Mouse (Mus musculus): ENCODE data around the gene Gtf2f1. TPM values are rescaled to one million over a fixed set of nuclear protein-coding genes. Genes with fewer than 3 reads are reported as not detected.

Gene Gtf2f1
- total and polyA plus RNA-seq, 2 experiments from 2014 or later: 28.8 to 63.5 TPM

DNA sequence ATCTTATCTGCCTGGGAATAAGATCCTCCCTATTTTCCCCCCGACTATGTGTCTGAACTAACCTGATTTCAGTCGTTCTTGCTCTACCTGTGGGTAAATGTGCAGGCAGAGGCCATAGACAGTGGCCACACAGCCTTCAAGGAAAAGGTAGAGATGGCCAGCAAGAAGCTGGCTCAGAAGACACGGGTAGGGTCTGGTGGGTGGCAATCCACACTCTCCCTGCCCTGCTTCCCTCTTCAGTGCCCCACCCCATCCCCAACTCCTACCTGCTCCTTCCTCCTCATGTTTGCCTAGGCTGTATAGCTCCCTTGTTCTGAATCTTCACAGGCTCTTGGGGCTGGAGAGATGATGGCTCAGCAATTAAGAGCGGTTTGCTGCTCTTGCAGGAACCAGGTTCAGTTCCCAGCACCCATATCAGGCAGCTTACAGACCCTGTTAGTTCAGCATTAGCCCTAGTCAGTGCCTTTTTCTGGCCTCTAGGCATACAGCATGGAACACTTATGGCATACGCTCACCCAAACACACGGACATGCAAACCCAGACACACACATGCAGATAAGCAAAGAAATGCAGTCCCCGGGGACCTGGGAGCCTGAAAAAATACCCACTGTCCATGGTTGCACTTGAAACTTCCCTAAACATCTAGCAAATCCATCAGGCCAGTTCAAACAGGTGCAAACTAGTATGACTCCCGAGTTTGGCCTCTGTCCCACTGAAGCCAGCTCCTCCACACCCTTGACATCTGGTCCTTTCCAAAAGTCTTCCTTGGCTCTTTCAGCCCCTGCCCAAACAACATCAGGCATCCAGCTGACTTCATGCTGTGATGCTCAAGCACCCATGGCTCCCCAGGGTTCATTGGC is 34.3 kb downstream of the Gtf2f1 start:
- DNase-seq (ENCODE audit: low spot score): no peak
- Histone ChIP-seq H3K4me2 (ENCODE audit: low read depth, low read length) (no peak overlapping the region), H3K27me3 (ENCODE audit: insufficient read depth, low read length) (no peaks in the 10 kb centered on the region), H3K9ac (replicated peaks; ENCODE audit: low read length) (no peak overlapping the region), H3K36me3 (ENCODE audit: insufficient read depth, low read length) (no peaks in the 10 kb centered on the region), H3K4me3 (ENCODE audit: low read length) (no peak overlapping the region), H3K4me1 (ENCODE audit: insufficient read depth, low read length) (no peaks in the 10 kb centered on the region), H3K27ac (no peak overlapping the region), H3K9me3 (ENCODE audit: low read length) (no peaks in the 10 kb centered on the region)
- no peak for TF ChIP-seq CTCF (IDR thresholded peaks at IDR 0.05; ENCODE audit: low read depth)
- WGBS: 81% methylated on average over 8 of the region's 8 CpGs
- ATAC-seq: no peak

GRCm38 (mm10) chr17:56975391-56975790 is 35.7 kb downstream of the Gtf2f1 start:
- WGBS: 75% methylated on average over 3 of the region's 3 CpGs
- Histone ChIP-seq H3K27ac (no peak overlapping the region), H3K36me3 (ENCODE audit: insufficient read depth, low read length) (no peaks in the 10 kb centered on the region), H3K4me2 (ENCODE audit: low read depth, low read length) (no peak overlapping the region), H3K4me1 (ENCODE audit: insufficient read depth, low read length) (no peaks in the 10 kb centered on the region), H3K4me3 (ENCODE audit: low read length) (no peak overlapping the region), H3K27me3 (ENCODE audit: insufficient read depth, low read length) (no peaks in the 10 kb centered on the region), H3K9me3 (ENCODE audit: low read length) (no peaks in the 10 kb centered on the region), H3K9ac (replicated peaks; ENCODE audit: low read length) (no peak overlapping the region)
- no peak for DNase-seq (ENCODE audit: low spot score)
- no peak for ATAC-seq
- TF ChIP-seq CTCF (IDR thresholded peaks at IDR 0.05; ENCODE audit: low read depth): no peak

DNA sequence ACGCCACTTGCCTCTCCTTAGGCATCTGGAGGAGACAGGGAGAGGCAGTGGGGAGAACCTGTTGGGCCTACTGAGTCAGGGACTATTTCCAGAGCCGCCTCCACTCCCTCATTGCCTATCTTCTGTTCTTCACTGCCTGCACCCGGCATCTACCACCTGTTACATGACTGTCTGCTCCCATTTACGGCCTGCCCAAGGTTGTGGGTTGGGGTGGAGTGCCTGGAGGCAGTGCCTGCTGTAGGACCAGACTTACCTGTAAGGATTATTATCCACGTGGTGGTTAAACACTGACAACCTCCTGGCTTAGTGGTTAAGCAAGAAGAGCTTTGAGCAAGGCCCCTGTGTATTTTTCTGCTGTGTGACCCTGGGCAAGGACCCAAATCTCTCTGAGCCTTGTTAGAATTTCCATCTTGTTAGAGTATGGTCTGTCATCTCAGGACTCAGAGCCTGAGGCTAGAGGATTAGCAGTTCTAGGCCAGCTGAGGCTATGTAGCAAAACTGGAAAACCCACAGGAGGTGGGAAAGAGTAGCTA is 36.3 kb downstream of the Gtf2f1 start:
- no peaks in the 10 kb centered on the region for H3K36me3 ChIP-seq (ENCODE audit: insufficient read depth, low read length)
- WGBS: 77% methylated on average over 5 of the region's 5 CpGs
- H3K9ac ChIP-seq (replicated peaks; ENCODE audit: low read length): no peak overlapping the region
- H3K4me3 ChIP-seq (ENCODE audit: low read length): no peak overlapping the region
- H3K4me1 ChIP-seq (ENCODE audit: insufficient read depth, low read length): no peaks in the 10 kb centered on the region
- H3K27ac ChIP-seq: no peak overlapping the region
- H3K4me2 ChIP-seq (ENCODE audit: low read depth, low read length): no peak overlapping the region
- no peak for TF ChIP-seq CTCF (IDR thresholded peaks at IDR 0.05; ENCODE audit: low read depth)
- no peaks in the 10 kb centered on the region for H3K27me3 ChIP-seq (ENCODE audit: insufficient read depth, low read length)
- H3K9me3 ChIP-seq (ENCODE audit: low read length): no peaks in the 10 kb centered on the region
- ATAC-seq (no peak), DNase-seq (ENCODE audit: low spot score) (no peak)

GRCm38 (mm10) chr17:56973956-56974707 is 37.0 kb downstream of the Gtf2f1 start:
- 67% methylated on average over 12 of the region's 14 CpGs for WGBS
- no peak overlapping the region for H3K9ac ChIP-seq (replicated peaks; ENCODE audit: low read length)
- H3K4me2 ChIP-seq (ENCODE audit: low read depth, low read length): no peak overlapping the region
- no peak overlapping the region for H3K27ac ChIP-seq
- no peaks in the 10 kb centered on the region for H3K36me3 ChIP-seq (ENCODE audit: insufficient read depth, low read length)
- ATAC-seq: no peak
- TF ChIP-seq CTCF (IDR thresholded peaks at IDR 0.05; ENCODE audit: low read depth): no peak
- H3K27me3 ChIP-seq (ENCODE audit: insufficient read depth, low read length): no peaks in the 10 kb centered on the region
- H3K4me1 ChIP-seq (ENCODE audit: insufficient read depth, low read length): no peaks in the 10 kb centered on the region
- DNase-seq (ENCODE audit: low spot score): no peak
- no peaks in the 10 kb centered on the region for H3K9me3 ChIP-seq (ENCODE audit: low read length)
- no peak overlapping the region for H3K4me3 ChIP-seq (ENCODE audit: low read length)

DNA sequence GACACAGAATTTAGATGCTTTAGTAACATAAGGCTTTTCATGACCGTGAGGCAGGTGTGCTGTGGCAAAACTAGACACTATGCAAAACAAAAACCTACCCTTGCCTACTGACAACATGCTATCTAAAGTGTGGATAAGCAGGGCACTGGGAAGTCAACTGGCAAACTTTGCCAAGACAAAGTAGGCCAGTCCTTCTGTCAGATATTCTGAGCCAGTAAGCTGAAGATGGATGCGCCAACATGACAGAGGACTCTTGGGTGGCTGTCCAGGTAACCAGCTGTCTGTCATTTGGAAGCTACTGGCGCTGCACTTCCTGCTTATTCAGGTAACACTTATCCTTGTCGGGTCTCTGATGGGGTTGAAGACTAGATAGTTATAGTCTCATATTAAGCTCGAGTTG is 41.0 kb downstream of the Gtf2f1 start:
- DNase-seq (ENCODE audit: low spot score) (no peak), ATAC-seq (no peak)
- H3K9me3 ChIP-seq (ENCODE audit: low read length): no peaks in the 10 kb centered on the region
- TF ChIP-seq CTCF (IDR thresholded peaks at IDR 0.05; ENCODE audit: low read depth): no peak
- no peaks in the 10 kb centered on the region for H3K36me3 ChIP-seq (ENCODE audit: insufficient read depth, low read length)
- H3K4me2 ChIP-seq (ENCODE audit: low read depth, low read length): no peak overlapping the region
- H3K27ac ChIP-seq: no peak overlapping the region
- no peaks in the 10 kb centered on the region for H3K4me1 ChIP-seq (ENCODE audit: insufficient read depth, low read length)
- no peak overlapping the region for H3K9ac ChIP-seq (replicated peaks; ENCODE audit: low read length)
- no peaks in the 10 kb centered on the region for H3K27me3 ChIP-seq (ENCODE audit: insufficient read depth, low read length)
- H3K4me3 ChIP-seq (ENCODE audit: low read length): no peak overlapping the region
- WGBS: 60% methylated on average over 5 of the region's 5 CpGs

- ATAC-seq (no peak), DNase-seq (ENCODE audit: low spot score) (no peak)
- TF ChIP-seq CTCF (IDR thresholded peaks at IDR 0.05; ENCODE audit: low read depth): no peak
- H3K9ac ChIP-seq (replicated peaks; ENCODE audit: low read length): no peak overlapping the region
- no peaks in the 10 kb centered on the region for H3K9me3 ChIP-seq (ENCODE audit: low read length)
- no peaks in the 10 kb centered on the region for H3K4me1 ChIP-seq (ENCODE audit: insufficient read depth, low read length)
- H3K4me3 ChIP-seq (ENCODE audit: low read length): no peak overlapping the region
- 72% methylated on average over 3 of the region's 3 CpGs for WGBS
- H3K27ac ChIP-seq: no peak overlapping the region
- H3K4me2 ChIP-seq (ENCODE audit: low read depth, low read length): no peak overlapping the region
- no peaks in the 10 kb centered on the region for H3K36me3 ChIP-seq (ENCODE audit: insufficient read depth, low read length)
- no peaks in the 10 kb centered on the region for H3K27me3 ChIP-seq (ENCODE audit: insufficient read depth, low read length)
Measured at GRCm38 (mm10) chr17:56969321-56969720, 41.8 kb downstream of the Gtf2f1 start.
